Comparison of ENCODE assay signal across 9 mouse cellular contexts in the genomic region with DNA sequence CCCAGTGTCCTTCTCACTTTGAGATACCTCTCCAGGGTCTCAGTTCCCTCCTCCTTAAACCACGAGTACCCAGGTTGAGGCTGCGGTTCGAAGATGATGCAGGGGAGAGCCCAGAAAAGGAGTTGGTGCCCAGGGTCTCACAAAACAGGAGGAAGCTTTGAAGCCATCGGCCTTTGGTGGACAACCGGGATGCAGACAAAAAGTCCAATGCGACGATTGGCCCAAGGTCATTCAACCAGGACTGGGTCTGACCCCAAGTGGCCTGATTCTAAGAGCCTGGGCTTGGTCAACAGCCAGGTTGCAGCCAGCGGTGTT. TPM values are rescaled to one million over a fixed set of nuclear protein-coding genes. Genes with fewer than 3 reads are reported as not detected.
DNase-seq lines count a peak whose midpoint lies in the region; ATAC-seq and TF ChIP-seq lines count a peak whose summit lies in the region.
"Had no signal": no experiment of that assay in that cellular context is flagged by ENCODE, and none has a peak within 500 bp of the region (broad histone marks: within the 10 kb centered on the region; RNA-seq: fewer than 3 reads in every experiment).

No protein-coding gene starts in this region.

- H3K9ac ChIP-seq in hindbrain, embryonic 16.5 days (ENCODE audit: low read depth, low read length): peak overlapping the region; percentile 68
- peak overlapping the region; percentile 66; the same call in 1 of the 2 replicates for H3K9ac ChIP-seq in midbrain, embryonic 16.5 days (ENCODE audit: low read depth, low read length)

- H3K36me3 ChIP-seq in kidney, adult 2 months (ENCODE audit: control insufficient read depth, insufficient read depth, low read length): no peaks in the 10 kb centered on the region
- 0 out of 2 replicates have a peak, but pooled peaks cover 4% of the 10 kb centered on the region for H3K36me3 ChIP-seq in hindbrain, embryonic 16.5 days (ENCODE audit: control insufficient read depth, insufficient read depth, low read length)
- no peaks in the 10 kb centered on the region for H3K36me3 ChIP-seq in midbrain, embryonic 16.5 days (ENCODE audit: control insufficient read depth, insufficient read depth, low read length)

- TF ChIP-seq CTCF in kidney, adult 2 months (conservative IDR thresholded peaks at IDR 0.05; ENCODE audit: insufficient read depth, insufficient read length, low read depth, low read length): no peak
- no peak for TF ChIP-seq CTCF in cortical plate, adult 2 months (IDR thresholded peaks at IDR 0.05; ENCODE audit: extremely low read depth, insufficient read depth, low read length)

- peak overlapping the region; percentile 57; the same call in 1 of the 2 replicates for H3K4me3 ChIP-seq in kidney, adult 2 months (ENCODE audit: insufficient read depth, low read depth, low read length)
- H3K4me3 ChIP-seq in cortical plate, adult 2 months (ENCODE audit: insufficient read depth, low read length): peak overlapping the region; percentile 77
- H3K4me3 ChIP-seq in hindbrain, embryonic 16.5 days (ENCODE audit: low read length): peak overlapping the region; percentile 50
- H3K4me3 ChIP-seq in midbrain, embryonic 16.5 days (ENCODE audit: low read depth, low read length): peak overlapping the region; percentile 49

- no peak overlapping the region for H3K27ac ChIP-seq in kidney, adult 2 months (ENCODE audit: insufficient read depth, low read depth, low read length)
- peak overlapping the region; percentile 52 for H3K27ac ChIP-seq in cortical plate, adult 2 months (ENCODE audit: insufficient read depth, low read length)
- H3K27ac ChIP-seq in hindbrain, embryonic 16.5 days (ENCODE audit: low read depth, low read length): no peak overlapping the region
- H3K27ac ChIP-seq in midbrain, embryonic 16.5 days (ENCODE audit: low read length): no peak overlapping the region

- ATAC-seq in hindbrain, embryonic 16.5 days: no peak
- ATAC-seq in midbrain, embryonic 16.5 days: no peak

- H3K4me1 ChIP-seq in kidney, adult 2 months (ENCODE audit: control insufficient read depth, insufficient read depth, low read length): peaks cover 6% of the 10 kb centered on the region; the same call in 1 of the 2 replicates
- no peaks in the 10 kb centered on the region; the same call in 1 of the 2 replicates for H3K4me1 ChIP-seq in cortical plate, adult 2 months (ENCODE audit: control insufficient read depth, insufficient read depth, low read length)
- peaks cover 25% of the 10 kb centered on the region for H3K4me1 ChIP-seq in hindbrain, embryonic 16.5 days (ENCODE audit: control insufficient read depth, insufficient read depth, low read depth, low read length)
- H3K4me1 ChIP-seq in midbrain, embryonic 16.5 days (ENCODE audit: control insufficient read depth, insufficient read depth, low read length): peaks cover 31% of the 10 kb centered on the region

- WGBS in kidney, adult 2 months: 37% methylated on average over 8 of the region's 8 CpGs
- WGBS in hindbrain, embryonic 16.5 days: 18% methylated on average over 8 of the region's 8 CpGs
- WGBS in midbrain, embryonic 16.5 days: 8% methylated on average over 8 of the region's 8 CpGs

- no peaks in the 10 kb centered on the region for H3K9me3 ChIP-seq in hindbrain, embryonic 16.5 days (ENCODE audit: control insufficient read depth, low read length)
- H3K9me3 ChIP-seq in midbrain, embryonic 16.5 days (replicated peaks; ENCODE audit: control insufficient read depth, low read length, poor library complexity, severe bottlenecking): no peaks in the 10 kb centered on the region

- peak overlapping the region; percentile 92 for H3K4me2 ChIP-seq in hindbrain, embryonic 16.5 days (ENCODE audit: low read length)
- peak overlapping the region; percentile 90 for H3K4me2 ChIP-seq in midbrain, embryonic 16.5 days (ENCODE audit: low read length)

- TF ChIP-seq POLR2A in kidney, adult 2 months (IDR thresholded peaks at IDR 0.05; ENCODE audit: low read depth, low read length): no peak
- TF ChIP-seq POLR2A in cortical plate, adult 2 months (IDR thresholded peaks at IDR 0.05; ENCODE audit: extremely low read depth, insufficient read depth, low read length): no peak

- no peaks in the 10 kb centered on the region for H3K27me3 ChIP-seq in kidney, adult 2 months (replicated peaks; ENCODE audit: control insufficient read depth, insufficient read depth, low read length)
- peaks cover 44% of the 10 kb centered on the region for H3K27me3 ChIP-seq in hindbrain, embryonic 16.5 days (replicated peaks; ENCODE audit: control insufficient read depth, insufficient read depth, low read length)
- H3K27me3 ChIP-seq in midbrain, embryonic 16.5 days (ENCODE audit: control insufficient read depth, insufficient read depth, low read depth, low read length): peaks cover 50% of the 10 kb centered on the region

- no peak for DNase-seq in kidney, adult 2 months
- DNase-seq in kidney, postnatal 14 days: no peak
- DNase-seq in embryo, embryonic 11 days: no peak
- DNase-seq in adrenal gland, adult 2 months: no peak
- no peak for DNase-seq in thymus, postnatal 14 days

RNA-seq across cellular contexts. Expression of gene Rasl10a, which starts 0.4 kb away (rescaled TPM):
- 1.1 and 1.3 TPM in 2 replicates for polyA plus RNA-seq in kidney, adult 2 months (2012; rRNA removed)
- polyA plus RNA-seq in cortical plate, adult 2 months (2012; rRNA removed): 83.2 and 86.6 TPM in 2 replicates
- polyA plus RNA-seq in hindbrain, embryonic 16.5 days (2015; fragmentation: Nextera tagmentation; extraction: Ambion mirVana): 2.0 TPM in 2 replicates
- 1.1 and 1.2 TPM in 2 replicates for polyA plus RNA-seq in midbrain, embryonic 16.5 days (2015; fragmentation: Nextera tagmentation; extraction: Ambion mirVana)
- under 1 TPM; 0.35 to 0.52 TPM for total RNA-seq in adrenal gland, adult 2 months (2021)
- 2.2 and 2.6 TPM in 2 replicates for polyA plus RNA-seq in adrenal gland, adult 2 months (2012; rRNA removed)
- polyA plus RNA-seq: CD4-positive, CD25-positive, alpha-beta regulatory T cell, adult 4 months had no signal

RNA-seq across cellular contexts. Expression of gene Gas2l1, which starts 7.6 kb away (rescaled TPM):
- polyA plus RNA-seq in kidney, adult 2 months (2012; rRNA removed): 40.2 and 48.3 TPM in 2 replicates
- 91.6 and 98.8 TPM in 2 replicates for polyA plus RNA-seq in cortical plate, adult 2 months (2012; rRNA removed)
- polyA plus RNA-seq in hindbrain, embryonic 16.5 days (2015; fragmentation: Nextera tagmentation; extraction: Ambion mirVana): 19.1 and 21.6 TPM in 2 replicates
- polyA plus RNA-seq in midbrain, embryonic 16.5 days (2015; fragmentation: Nextera tagmentation; extraction: Ambion mirVana): 19.5 and 20.6 TPM in 2 replicates
- 10 to 100 TPM; 42.6 to 58.4 TPM for total RNA-seq in adrenal gland, adult 2 months (2021)
- polyA plus RNA-seq in adrenal gland, adult 2 months (2012; rRNA removed): 108 and 131 TPM in 2 replicates

RNA-seq across cellular contexts. Expression of gene Rhbdd3, which starts 41.2 kb away (rescaled TPM):
- 26.4 and 35.6 TPM in 2 replicates for polyA plus RNA-seq in kidney, adult 2 months (2012; rRNA removed)
- 32.3 and 34.4 TPM in 2 replicates for polyA plus RNA-seq in cortical plate, adult 2 months (2012; rRNA removed)
- polyA plus RNA-seq in hindbrain, embryonic 16.5 days (2015; fragmentation: Nextera tagmentation; extraction: Ambion mirVana): 43.3 and 45.0 TPM in 2 replicates
- polyA plus RNA-seq in midbrain, embryonic 16.5 days (2015; fragmentation: Nextera tagmentation; extraction: Ambion mirVana): 46.9 and 48.8 TPM in 2 replicates
- 10 to 100 TPM; 18.2 to 24.8 TPM for total RNA-seq in adrenal gland, adult 2 months (2021)
- polyA plus RNA-seq in adrenal gland, adult 2 months (2012; rRNA removed): 38.1 and 60.4 TPM in 2 replicates

RNA-seq across cellular contexts. Expression of gene Ewsr1, which starts 41.6 kb away (rescaled TPM):
- 204 and 218 TPM in 2 replicates for polyA plus RNA-seq in kidney, adult 2 months (2012; rRNA removed)
- polyA plus RNA-seq in cortical plate, adult 2 months (2012; rRNA removed): 345 and 350 TPM in 2 replicates
- polyA plus RNA-seq in hindbrain, embryonic 16.5 days (2015; fragmentation: Nextera tagmentation; extraction: Ambion mirVana): 520 and 571 TPM in 2 replicates
- 548 and 592 TPM in 2 replicates for polyA plus RNA-seq in midbrain, embryonic 16.5 days (2015; fragmentation: Nextera tagmentation; extraction: Ambion mirVana)
- total RNA-seq in adrenal gland, adult 2 months (2021): 100 to 1,000 TPM; 193 to 525 TPM
- polyA plus RNA-seq in adrenal gland, adult 2 months (2012; rRNA removed): 395 and 441 TPM in 2 replicates

Comparison
In these comparisons a context has a peak if more than half of its experiments do, and no peak if none do; other contexts are left out.
1. RNA of gene Rasl10a, which starts 0.4 kb away (polyA plus RNA-seq): 83.2 to 86.6 TPM in cortical plate, adult 2 months; 2.2 to 2.6 TPM in adrenal gland, adult 2 months, 2.0 TPM in hindbrain, embryonic 16.5 days, 1.1 to 1.2 TPM in midbrain, embryonic 16.5 days and 1.1 to 1.3 TPM in kidney, adult 2 months; every median in the first group is over 10 times any median in the second.
2. Peak in every context shown above with its lines, with median percentiles within 50 percentile points of each other: H3K4me3 ChIP-seq.